Mouse (Mus musculus): Measurements from ENCODE around the gene Ryr3. TPM values are rescaled to one million over a fixed set of nuclear protein-coding genes. Genes with fewer than 3 reads are reported as not detected.

Ryr3 gene
- polyA plus RNA-seq, 1 experiment from 2014 or later, result 0.14 TPM

- Histone ChIP-seq H3K4me2 (no peak overlapping the region), H3K4me1 (replicated peaks; ENCODE audit: control insufficient read depth, insufficient read depth, low read length) (no peaks in the 10 kb centered on the region), H3K36me3 (ENCODE audit: control insufficient read depth, insufficient read depth, low read length) (no peaks in the 10 kb centered on the region), H3K4me3 (ENCODE audit: low read depth, low read length) (no peak overlapping the region), H3K27ac (ENCODE audit: low read depth, low read length) (no peak overlapping the region), H3K27me3 (replicated peaks; ENCODE audit: control insufficient read depth, insufficient read depth, low read length) (no peaks in the 10 kb centered on the region), H3K9ac (ENCODE audit: low read depth, low read length) (no peak overlapping the region), H3K9me3 (ENCODE audit: control insufficient read depth, low read length) (0 out of 2 replicates have a peak, but pooled peaks cover 1% of the 10 kb centered on the region)
- no peak for DNase-seq (ENCODE audit: low spot score)
- no peak for ATAC-seq (replicated peaks; ENCODE audit: low FRiP score)
- 92% methylated on average over 1 of the region's 1 CpGs for WGBS
These were observed 468.4 kb downstream of the Ryr3 start for GRCm38 (mm10) chr2:112748532-112748931.

- no peak for DNase-seq (ENCODE audit: low spot score)
- WGBS, result 63% methylated on average over 2 of the region's 2 CpGs
These were observed 484.0 kb downstream of the Ryr3 start for GRCm38 (mm10) chr2:112732942-112733341.

GRCm38 (mm10) chr2:112727842-112728241 is 489.1 kb downstream of the Ryr3 start:
- no peaks in the 10 kb centered on the region for H3K9me3 ChIP-seq (ENCODE audit: control insufficient read depth, low read length)
- 71% methylated on average over 6 of the region's 6 CpGs for WGBS
- DNase-seq (ENCODE audit: low spot score) (no peak), ATAC-seq (replicated peaks; ENCODE audit: low FRiP score) (no peak)
- no peaks in the 10 kb centered on the region for H3K36me3 ChIP-seq (ENCODE audit: control insufficient read depth, insufficient read depth, low read length)
- H3K4me1 ChIP-seq (replicated peaks; ENCODE audit: control insufficient read depth, insufficient read depth, low read length), result no peaks in the 10 kb centered on the region
- H3K27ac ChIP-seq (ENCODE audit: low read depth, low read length), result no peak overlapping the region
- H3K4me2 ChIP-seq, result no peak overlapping the region
- H3K9ac ChIP-seq (ENCODE audit: low read depth, low read length), result no peak overlapping the region
- no peaks in the 10 kb centered on the region for H3K27me3 ChIP-seq (replicated peaks; ENCODE audit: control insufficient read depth, insufficient read depth, low read length)
- H3K4me3 ChIP-seq (ENCODE audit: low read depth, low read length), result no peak overlapping the region

More at GRCm38 (mm10) chr2:112732942-112733341, 484.0 kb downstream of the Ryr3 start:
- no peak overlapping the region for H3K27ac ChIP-seq (ENCODE audit: low read depth, low read length)
- H3K4me1 ChIP-seq (replicated peaks; ENCODE audit: control insufficient read depth, insufficient read depth, low read length), result no peaks in the 10 kb centered on the region
- no peak overlapping the region for H3K9ac ChIP-seq (ENCODE audit: low read depth, low read length)
- no peak for ATAC-seq (replicated peaks; ENCODE audit: low FRiP score)
- no peaks in the 10 kb centered on the region for H3K9me3 ChIP-seq (ENCODE audit: control insufficient read depth, low read length)
- H3K4me3 ChIP-seq (ENCODE audit: low read depth, low read length), result no peak overlapping the region
- H3K27me3 ChIP-seq (replicated peaks; ENCODE audit: control insufficient read depth, insufficient read depth, low read length), result no peaks in the 10 kb centered on the region
- H3K4me2 ChIP-seq, result no peak overlapping the region
- H3K36me3 ChIP-seq (ENCODE audit: control insufficient read depth, insufficient read depth, low read length), result no peaks in the 10 kb centered on the region

GRCm38 (mm10) chr2:112721217-112721616 is 495.7 kb downstream of the Ryr3 start:
- no peak overlapping the region for H3K9ac ChIP-seq (ENCODE audit: low read depth, low read length)
- H3K27ac ChIP-seq (ENCODE audit: low read depth, low read length), result no peak overlapping the region
- H3K4me2 ChIP-seq, result no peak overlapping the region
- H3K4me1 ChIP-seq (replicated peaks; ENCODE audit: control insufficient read depth, insufficient read depth, low read length), result no peaks in the 10 kb centered on the region
- no peak for DNase-seq (ENCODE audit: low spot score)
- H3K9me3 ChIP-seq (ENCODE audit: control insufficient read depth, low read length), result no peaks in the 10 kb centered on the region
- H3K36me3 ChIP-seq (ENCODE audit: control insufficient read depth, insufficient read depth, low read length), result no peaks in the 10 kb centered on the region
- no peaks in the 10 kb centered on the region for H3K27me3 ChIP-seq (replicated peaks; ENCODE audit: control insufficient read depth, insufficient read depth, low read length)
- ATAC-seq (replicated peaks; ENCODE audit: low FRiP score), result no peak; the same call in 1 of the 2 replicates
- H3K4me3 ChIP-seq (ENCODE audit: low read depth, low read length), result no peak overlapping the region
- WGBS, result 73% methylated on average over 1 of the region's 1 CpGs

- H3K36me3 ChIP-seq (ENCODE audit: control insufficient read depth, insufficient read depth, low read length), result no peaks in the 10 kb centered on the region
- H3K27ac ChIP-seq (ENCODE audit: low read depth, low read length), result no peak overlapping the region
- H3K4me1 ChIP-seq (replicated peaks; ENCODE audit: control insufficient read depth, insufficient read depth, low read length), result no peaks in the 10 kb centered on the region
- H3K27me3 ChIP-seq (replicated peaks; ENCODE audit: control insufficient read depth, insufficient read depth, low read length), result no peaks in the 10 kb centered on the region
- H3K9me3 ChIP-seq (ENCODE audit: control insufficient read depth, low read length), result no peaks in the 10 kb centered on the region
- no peak overlapping the region for H3K4me2 ChIP-seq
- ATAC-seq (replicated peaks; ENCODE audit: low FRiP score) (no peak), DNase-seq (ENCODE audit: low spot score) (no peak)
- WGBS, result 68% methylated on average over 3 of the region's 3 CpGs
- H3K4me3 ChIP-seq (ENCODE audit: low read depth, low read length), result no peak overlapping the region
- no peak overlapping the region for H3K9ac ChIP-seq (ENCODE audit: low read depth, low read length)
These were observed 496.2 kb downstream of the Ryr3 start for GRCm38 (mm10) chr2:112720715-112721114.

- 57% methylated on average over 4 of the region's 4 CpGs for WGBS
- H3K27ac ChIP-seq (ENCODE audit: low read depth, low read length), result no peak overlapping the region
- no peak overlapping the region for H3K4me3 ChIP-seq (ENCODE audit: low read depth, low read length)
- H3K36me3 ChIP-seq (ENCODE audit: control insufficient read depth, insufficient read depth, low read length), result no peaks in the 10 kb centered on the region
- no peak overlapping the region for H3K4me2 ChIP-seq
- ATAC-seq (replicated peaks; ENCODE audit: low FRiP score) (no peak), DNase-seq (ENCODE audit: low spot score) (no peak)
- H3K9me3 ChIP-seq (ENCODE audit: control insufficient read depth, low read length), result no peaks in the 10 kb centered on the region
- H3K9ac ChIP-seq (ENCODE audit: low read depth, low read length), result no peak overlapping the region
- H3K4me1 ChIP-seq (replicated peaks; ENCODE audit: control insufficient read depth, insufficient read depth, low read length), result no peaks in the 10 kb centered on the region
- no peaks in the 10 kb centered on the region for H3K27me3 ChIP-seq (replicated peaks; ENCODE audit: control insufficient read depth, insufficient read depth, low read length)
These were observed 502.2 kb downstream of the Ryr3 start for GRCm38 (mm10) chr2:112714648-112715047.

- no peak overlapping the region for H3K9ac ChIP-seq (ENCODE audit: low read depth, low read length)
These were observed 535.1 kb downstream of the Ryr3 start for GRCm38 (mm10) chr2:112681817-112682216.

GRCm38 (mm10) chr2:112677246-112677645 is 539.6 kb downstream of the Ryr3 start:
- no peak for ATAC-seq (replicated peaks; ENCODE audit: low FRiP score)
- H3K27ac ChIP-seq (ENCODE audit: low read depth, low read length), result no peak overlapping the region
- H3K4me1 ChIP-seq (replicated peaks; ENCODE audit: control insufficient read depth, insufficient read depth, low read length), result no peaks in the 10 kb centered on the region
- H3K9me3 ChIP-seq (ENCODE audit: control insufficient read depth, low read length), result no peaks in the 10 kb centered on the region
- H3K36me3 ChIP-seq (ENCODE audit: control insufficient read depth, insufficient read depth, low read length), result no peaks in the 10 kb centered on the region
- WGBS, result 61% methylated on average over 1 of the region's 1 CpGs
- DNase-seq (ENCODE audit: low spot score), result no peak
- no peak overlapping the region for H3K9ac ChIP-seq (ENCODE audit: low read depth, low read length)
- no peak overlapping the region for H3K4me2 ChIP-seq
- no peaks in the 10 kb centered on the region for H3K27me3 ChIP-seq (replicated peaks; ENCODE audit: control insufficient read depth, insufficient read depth, low read length)
- H3K4me3 ChIP-seq (ENCODE audit: low read depth, low read length), result no peak overlapping the region

More at GRCm38 (mm10) chr2:112681817-112682216, 535.1 kb downstream of the Ryr3 start:
- ATAC-seq (replicated peaks; ENCODE audit: low FRiP score), result no peak
- H3K4me2 ChIP-seq, result no peak overlapping the region
- H3K4me3 ChIP-seq (ENCODE audit: low read depth, low read length), result no peak overlapping the region
- DNase-seq (ENCODE audit: low spot score), result no peak
- H3K9me3 ChIP-seq (ENCODE audit: control insufficient read depth, low read length), result no peaks in the 10 kb centered on the region
- H3K4me1 ChIP-seq (replicated peaks; ENCODE audit: control insufficient read depth, insufficient read depth, low read length), result no peaks in the 10 kb centered on the region
- H3K27ac ChIP-seq (ENCODE audit: low read depth, low read length), result no peak overlapping the region
- H3K27me3 ChIP-seq (replicated peaks; ENCODE audit: control insufficient read depth, insufficient read depth, low read length), result no peaks in the 10 kb centered on the region
- no peaks in the 10 kb centered on the region for H3K36me3 ChIP-seq (ENCODE audit: control insufficient read depth, insufficient read depth, low read length)
- WGBS, result 69% methylated on average over 5 of the region's 5 CpGs

GRCm38 (mm10) chr2:112676721-112677120 is 540.2 kb downstream of the Ryr3 start:
- no peak for DNase-seq (ENCODE audit: low spot score)
- Histone ChIP-seq H3K9ac (ENCODE audit: low read depth, low read length) (no peak overlapping the region), H3K9me3 (ENCODE audit: control insufficient read depth, low read length) (no peaks in the 10 kb centered on the region), H3K27me3 (replicated peaks; ENCODE audit: control insufficient read depth, insufficient read depth, low read length) (no peaks in the 10 kb centered on the region), H3K27ac (ENCODE audit: low read depth, low read length) (no peak overlapping the region), H3K4me3 (ENCODE audit: low read depth, low read length) (no peak overlapping the region), H3K4me2 (no peak overlapping the region), H3K36me3 (ENCODE audit: control insufficient read depth, insufficient read depth, low read length) (no peaks in the 10 kb centered on the region), H3K4me1 (replicated peaks; ENCODE audit: control insufficient read depth, insufficient read depth, low read length) (no peaks in the 10 kb centered on the region)
- WGBS, result 33% methylated on average over 1 of the region's 1 CpGs
- ATAC-seq (replicated peaks; ENCODE audit: low FRiP score), result peak; percentile 73
